Mouse (Mus musculus): ENCODE measurements around the gene Dok4.

The Dok4 gene

GRCm38 (mm10) chr8:94876197-94876730 is at the start of gene Dok4:
Gene Dok4 (minus strand): TSS chr8:94876330.
- peak; percentile 93 to 94 for DNase-seq (ENCODE audit: low spot score in 2 of 2)

- no peak for DNase-seq (ENCODE audit: low spot score in 2 of 2)
Observed at GRCm38 (mm10) chr8:94923405-94923804, 47.3 kb upstream of the Dok4 start, which contains the start of gene Adgrg5. Gene Adgrg5 (plus strand): TSS chr8:94923694.

DNA sequence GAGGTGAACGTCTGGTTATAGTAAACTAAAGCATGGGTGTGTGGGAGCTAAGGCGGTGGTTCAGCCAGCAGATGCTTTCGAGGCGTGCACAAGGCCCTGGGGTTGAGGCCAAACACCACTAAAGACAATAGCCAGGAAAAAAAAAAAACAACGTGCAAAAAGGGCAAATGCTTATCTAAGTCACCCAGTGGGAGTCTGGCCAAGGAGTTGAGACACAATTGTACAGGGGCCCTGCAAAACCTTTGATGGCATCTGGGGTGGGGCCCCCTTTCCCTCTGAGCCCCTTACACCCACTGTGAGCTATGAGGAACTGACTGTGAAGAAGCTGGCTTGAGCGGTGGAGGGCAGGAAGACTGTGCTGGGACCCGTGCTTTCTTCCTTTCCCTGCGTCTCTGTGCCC is 46.5 kb upstream of the Dok4 start:
- no peak for DNase-seq (ENCODE audit: low spot score in 2 of 2)

- DNase-seq (ENCODE audit: low spot score in 2 of 2): no peak
Observed at GRCm38 (mm10) chr8:94922176-94922575, 46.0 kb upstream of the Dok4 start.

DNA sequence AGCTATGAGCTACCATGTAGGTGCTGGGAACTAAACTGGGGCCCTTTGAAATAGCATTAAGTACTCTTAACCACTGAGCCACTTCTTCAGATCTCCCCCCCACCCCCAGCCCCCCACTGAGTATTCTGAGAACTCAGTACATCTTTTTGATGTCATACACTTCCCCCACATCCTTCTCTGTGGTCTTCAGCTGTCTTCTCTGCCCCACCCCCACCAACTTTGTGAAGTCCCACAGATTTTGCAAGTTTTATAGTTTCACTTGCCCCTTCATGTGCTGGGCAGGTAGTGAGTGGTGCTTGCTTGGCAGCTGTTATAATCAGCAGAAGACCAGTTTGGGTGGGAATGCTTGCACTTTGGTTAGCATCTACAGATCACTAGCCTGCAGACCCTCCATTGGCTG is 43.1 kb upstream of the Dok4 start:
- no peak for DNase-seq (ENCODE audit: low spot score in 2 of 2)

DNA sequence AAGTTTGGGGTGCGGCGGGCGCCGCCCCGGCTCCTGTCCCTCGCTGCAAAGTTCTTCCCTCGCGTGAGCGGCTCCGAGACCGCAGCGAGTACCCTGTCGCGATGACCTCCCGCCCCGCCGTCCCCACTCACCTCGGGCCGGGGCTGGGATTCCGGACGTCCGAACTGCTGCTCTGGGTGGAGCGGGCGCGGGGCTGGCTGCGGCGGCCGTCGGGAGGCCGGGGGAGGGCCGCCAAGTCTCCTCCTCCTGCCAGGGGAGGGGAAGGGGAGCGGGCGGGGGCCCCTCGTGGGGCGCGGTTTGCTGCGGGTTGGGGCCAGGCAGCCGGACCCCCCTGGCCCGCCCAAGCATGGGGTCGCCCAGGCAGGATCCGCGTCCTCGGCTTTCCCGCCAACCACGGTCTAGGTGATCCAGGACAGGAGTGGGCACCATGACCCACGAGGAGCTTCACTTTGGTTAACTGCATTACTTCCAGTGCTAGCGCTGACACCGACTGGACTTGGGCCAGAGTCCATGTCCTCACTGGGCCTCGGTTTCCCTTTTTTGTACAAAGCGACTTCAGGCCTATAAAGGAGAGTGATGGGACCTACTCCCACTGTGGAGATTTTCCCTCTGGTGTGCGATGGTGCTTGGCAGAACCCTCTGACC is 41.8 kb upstream of the Dok4 start, which contains the start of gene Ccdc102a:
Ccdc102a (minus strand) TSS at position 248 of the 645 bp plus-strand sequence.
- no peak for DNase-seq (ENCODE audit: low spot score in 2 of 2)

- DNase-seq (ENCODE audit: low spot score in 2 of 2): peak; percentile 65 to 80
Observed at GRCm38 (mm10) chr8:94917352-94917751, 41.2 kb upstream of the Dok4 start.

DNA sequence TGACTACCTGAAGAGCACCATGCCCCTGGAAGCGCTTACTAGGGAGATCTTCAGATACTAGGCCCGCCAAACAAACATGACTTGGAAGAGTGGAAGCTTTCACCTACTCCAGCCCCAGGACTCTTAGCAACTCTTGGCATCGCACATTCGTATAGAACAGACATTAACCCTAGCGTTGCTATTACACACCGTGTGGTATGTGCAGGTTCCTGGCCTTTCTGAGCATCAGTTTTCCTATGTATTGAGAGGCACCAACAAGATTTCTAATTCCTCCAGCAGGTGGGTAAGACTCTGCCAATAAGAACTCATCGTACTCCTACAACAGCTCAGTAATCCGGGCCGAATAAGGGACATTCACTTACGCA is 40.8 kb upstream of the Dok4 start:
- no peak for DNase-seq (ENCODE audit: low spot score in 2 of 2)

GRCm38 (mm10) chr8:94916311-94916959 is 40.3 kb upstream of the Dok4 start:
- no peak for DNase-seq (ENCODE audit: low spot score in 2 of 2)

GRCm38 (mm10) chr8:94914701-94915101 is 38.6 kb upstream of the Dok4 start:
- DNase-seq (ENCODE audit: low spot score in 2 of 2): no peak

DNA sequence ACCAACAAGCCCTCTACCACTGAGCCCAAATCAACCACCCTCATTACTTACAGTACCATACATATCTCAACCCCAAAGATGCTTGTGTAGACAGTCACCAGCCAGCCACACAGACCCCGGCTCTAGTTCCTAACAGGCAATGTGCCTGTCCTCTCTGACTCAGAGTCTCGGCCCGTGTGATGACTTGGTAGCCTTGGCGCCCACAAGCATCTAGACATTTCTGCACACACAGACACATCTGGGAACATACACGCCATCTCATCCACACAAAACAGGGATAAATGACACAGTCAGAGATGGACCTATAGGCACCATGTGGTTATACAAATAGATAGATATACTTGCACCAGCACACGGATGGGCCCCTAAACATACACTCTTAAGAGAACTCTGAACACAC is 38.1 kb upstream of the Dok4 start:
- no peak for DNase-seq (ENCODE audit: low spot score in 2 of 2)

DNA sequence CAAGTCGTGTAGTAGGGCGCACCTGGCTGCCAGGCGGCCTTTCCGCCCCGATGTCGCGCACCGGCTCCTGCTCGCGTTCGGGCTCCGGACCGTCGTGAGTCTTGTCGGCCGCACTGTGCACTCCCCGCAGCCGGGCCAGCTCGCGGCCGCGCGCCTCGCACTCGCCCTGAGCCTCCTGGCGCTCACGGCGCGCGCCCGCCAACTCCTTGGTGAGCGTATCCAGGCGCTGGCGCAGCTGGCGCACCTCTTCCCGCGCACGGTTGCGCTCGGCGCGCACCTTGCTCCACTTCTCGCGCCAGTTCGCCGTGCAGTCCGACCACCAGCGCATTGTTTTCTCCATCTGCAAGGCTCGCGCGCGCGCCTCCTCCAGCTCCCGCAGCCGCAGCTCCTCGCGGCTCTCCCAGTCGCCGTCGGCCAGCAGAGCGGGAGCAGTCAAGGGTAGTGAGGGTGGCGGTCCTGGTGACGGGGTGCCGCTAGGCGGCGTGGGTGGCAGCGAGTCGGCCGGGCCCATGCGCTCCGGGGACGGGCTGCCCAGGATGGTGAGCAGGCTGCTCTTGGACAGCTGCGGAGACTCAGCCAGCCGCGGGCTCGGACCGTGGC is 37.0 kb upstream of the Dok4 start:
- peak in 1 of 2 experiments; percentile 24 for DNase-seq (ENCODE audit: low spot score in 2 of 2)

GRCm38 (mm10) chr8:94908847-94909246 is 32.7 kb upstream of the Dok4 start:
- DNase-seq (ENCODE audit: low spot score in 2 of 2): peak; percentile 71 to 85

DNA sequence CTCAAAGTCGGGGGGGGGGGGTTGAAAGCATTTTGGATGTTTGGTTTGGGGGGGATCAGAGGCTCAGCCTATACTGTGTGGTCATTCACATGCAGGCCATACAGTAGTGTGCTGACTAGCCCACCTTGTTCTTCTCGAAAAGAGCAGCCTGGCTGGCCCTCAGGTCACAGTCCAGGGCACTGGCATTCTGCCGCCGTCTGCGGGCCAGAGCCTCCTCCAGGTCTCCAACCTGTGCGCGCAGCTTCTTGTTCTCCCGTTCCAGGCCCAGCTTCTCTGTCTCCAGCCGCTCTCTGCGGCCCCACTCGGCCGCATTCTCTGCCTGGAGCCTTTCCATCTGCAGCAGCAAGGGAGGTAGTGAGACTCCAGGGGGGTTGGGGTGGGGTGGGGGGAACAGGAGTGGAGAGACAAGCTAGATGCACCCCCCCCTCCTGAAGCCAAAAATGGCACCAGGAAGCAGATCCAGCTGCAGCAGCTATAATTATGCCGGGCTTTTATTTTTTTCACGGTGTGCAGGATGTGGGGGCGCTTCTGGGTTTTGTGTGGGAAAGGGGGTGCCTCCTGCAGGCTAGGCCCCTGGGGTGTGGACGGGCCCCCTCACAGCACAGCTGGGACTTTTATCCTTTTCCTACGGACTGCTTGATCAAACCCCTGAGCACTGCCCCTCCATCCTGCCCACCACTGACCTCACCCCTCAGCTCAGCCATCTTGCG is 31.6 kb upstream of the Dok4 start:
- DNase-seq (ENCODE audit: low spot score in 2 of 2): no peak

DNA sequence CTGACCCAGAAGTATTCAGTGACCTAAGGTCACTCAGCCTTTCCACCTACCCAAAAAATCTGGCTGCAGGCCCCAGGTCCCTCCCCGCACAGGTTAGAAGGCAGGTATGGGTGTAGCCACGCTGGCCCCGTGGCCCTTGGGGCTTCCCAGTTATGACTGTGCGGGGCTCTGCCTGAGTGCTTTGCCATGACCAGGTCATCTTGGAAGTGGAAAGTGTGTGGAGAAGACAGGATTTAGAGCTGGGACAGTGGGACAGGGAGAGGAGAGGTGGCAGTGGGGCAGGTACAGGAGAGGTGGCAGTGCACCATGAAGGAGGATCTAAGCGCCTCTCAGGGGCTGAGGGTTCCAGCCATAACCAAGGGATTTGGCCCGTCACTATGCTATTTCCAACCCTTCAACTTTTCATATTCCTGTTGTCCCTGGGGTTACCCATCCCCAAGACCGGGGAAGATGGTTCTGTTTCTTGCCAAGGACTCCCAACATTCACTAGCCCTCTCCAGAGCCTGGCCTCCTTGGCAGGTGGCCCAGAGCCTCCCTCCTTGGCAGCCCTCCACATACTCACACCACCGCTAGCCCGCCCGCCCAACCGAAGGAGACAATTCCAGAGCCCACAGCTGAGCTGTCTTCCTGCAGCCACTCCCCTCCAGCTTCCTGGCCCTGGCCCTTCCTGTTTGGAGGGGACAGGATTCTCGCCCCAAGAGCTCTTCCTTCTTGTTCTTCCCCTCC is 28.5 kb upstream of the Dok4 start:
- peak in 1 of 2 experiments; percentile 41 for DNase-seq (ENCODE audit: low spot score in 2 of 2)

GRCm38 (mm10) chr8:94903709-94904108 is 27.6 kb upstream of the Dok4 start:
- DNase-seq (ENCODE audit: low spot score in 2 of 2): no peak

GRCm38 (mm10) chr8:94901031-94901430 is 24.9 kb upstream of the Dok4 start:
- no peak for DNase-seq (ENCODE audit: low spot score in 2 of 2)

GRCm38 (mm10) chr8:94900617-94901016 is 24.5 kb upstream of the Dok4 start:
- no peak for DNase-seq (ENCODE audit: low spot score in 2 of 2)

DNA sequence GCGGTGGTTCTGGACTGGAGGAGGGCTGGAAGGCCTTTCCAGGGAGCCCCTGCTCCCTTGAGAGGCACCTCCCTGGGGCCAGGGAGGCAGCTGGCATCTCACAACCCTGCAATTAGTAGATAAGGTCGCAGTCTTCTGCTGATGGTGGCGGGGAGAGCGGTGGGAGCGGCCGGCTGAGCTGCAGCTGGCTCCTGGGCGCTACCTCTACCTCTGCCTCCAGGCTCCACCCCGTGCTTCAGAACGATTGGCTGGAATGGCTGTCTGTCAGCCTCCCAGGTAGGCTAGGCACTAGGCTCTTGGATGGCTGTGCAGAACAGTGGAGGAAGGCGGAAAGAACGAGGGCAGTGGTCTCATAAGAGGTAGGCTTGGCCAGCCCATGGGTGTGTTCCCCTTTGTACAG is 23.1 kb upstream of the Dok4 start:
- DNase-seq (ENCODE audit: low spot score in 2 of 2): peak; percentile 67 to 73

GRCm38 (mm10) chr8:94892917-94893316 is 16.8 kb upstream of the Dok4 start:
- no peak for DNase-seq (ENCODE audit: low spot score in 2 of 2)

- no peak for DNase-seq (ENCODE audit: low spot score in 2 of 2)
Observed at GRCm38 (mm10) chr8:94888383-94889036, 12.4 kb upstream of the Dok4 start.

All from spleen, postnatal 14 days (tissue).